12 mouse cellular contexts compared by ENCODE assay signal in genomic region chr19:42256611-42257240, GRCm38 (mm10). TPM values are rescaled to one million over a fixed set of nuclear protein-coding genes. Genes with fewer than 3 reads are reported as not detected.
DNase-seq lines count a peak whose midpoint lies in the region; ATAC-seq and TF ChIP-seq lines count a peak whose summit lies in the region.
"Had no signal": no experiment of that assay in that cellular context is flagged by ENCODE, and none has a peak within 500 bp of the region (broad histone marks: within the 10 kb centered on the region; RNA-seq: fewer than 3 reads in every experiment).

No protein-coding gene starts in this region.

- no peak overlapping the region for H3K9ac ChIP-seq in neural tube, embryonic 11.5 days (ENCODE audit: low read length)
- peak overlapping the region; percentile 86 for H3K9ac ChIP-seq in midbrain, embryonic 14.5 days (replicated peaks; ENCODE audit: low read length)
- no peak overlapping the region for H3K9ac ChIP-seq in lung, postnatal 0 days (replicated peaks; ENCODE audit: low read depth)
- H3K9ac ChIP-seq: liver, embryonic 14.5 days; stomach, embryonic 15.5 days had no signal

- no peak overlapping the region; the same call in 1 of the 2 replicates for H3K4me2 ChIP-seq in neural tube, embryonic 11.5 days (ENCODE audit: low read depth)
- H3K4me2 ChIP-seq in midbrain, embryonic 14.5 days (ENCODE audit: low read length), result peak overlapping the region; percentile 66
- H3K4me2 ChIP-seq in lung, postnatal 0 days (replicated peaks; ENCODE audit: low read depth, low read length), result no peak overlapping the region
- H3K4me2 ChIP-seq: stomach, embryonic 15.5 days had no signal

- no peak overlapping the region for H3K4me3 ChIP-seq in neural tube, embryonic 11.5 days (ENCODE audit: low read depth, low read length)
- H3K4me3 ChIP-seq in midbrain, embryonic 14.5 days (replicated peaks; ENCODE audit: low read depth, low read length), result peak overlapping the region; percentile 62
- H3K4me3 ChIP-seq in gastrocnemius, adult 2 months, result no peak overlapping the region
- no peak overlapping the region for H3K4me3 ChIP-seq in lung, postnatal 0 days (ENCODE audit: low read depth, low read length)
- H3K4me3 ChIP-seq: myocyte had no signal

- peaks cover 5% of the 10 kb centered on the region for H3K27me3 ChIP-seq in neural tube, embryonic 11.5 days (ENCODE audit: control insufficient read depth, insufficient read depth, low read length)
- no peaks in the 10 kb centered on the region for H3K27me3 ChIP-seq in midbrain, embryonic 14.5 days (ENCODE audit: control insufficient read depth, insufficient read depth, low read length)
- peaks cover 6% of the 10 kb centered on the region for H3K27me3 ChIP-seq in lung, postnatal 0 days (replicated peaks; ENCODE audit: insufficient read depth, low read length)

- H3K27ac ChIP-seq in neural tube, embryonic 11.5 days (ENCODE audit: low read depth, low read length), result no peak overlapping the region
- peak overlapping the region; percentile 85 for H3K27ac ChIP-seq in midbrain, embryonic 14.5 days (replicated peaks; ENCODE audit: low read depth, low read length)
- no peak overlapping the region for H3K27ac ChIP-seq in gastrocnemius, adult 2 months
- H3K27ac ChIP-seq in lung, postnatal 0 days (ENCODE audit: low read length), result no peak overlapping the region
- H3K27ac ChIP-seq: liver, embryonic 14.5 days; stomach, embryonic 15.5 days had no signal

- no peaks in the 10 kb centered on the region for H3K36me3 ChIP-seq in neural tube, embryonic 11.5 days (ENCODE audit: control insufficient read depth, insufficient read depth, low read length)
- no peaks in the 10 kb centered on the region for H3K36me3 ChIP-seq in midbrain, embryonic 14.5 days (ENCODE audit: control insufficient read depth, insufficient read depth, low read length)
- no peaks in the 10 kb centered on the region for H3K36me3 ChIP-seq in lung, postnatal 0 days (ENCODE audit: insufficient read depth, low read length)
- H3K36me3 ChIP-seq: stomach, embryonic 15.5 days had no signal

- no peaks in the 10 kb centered on the region for H3K4me1 ChIP-seq in neural tube, embryonic 11.5 days (ENCODE audit: control insufficient read depth, insufficient read depth, low read length)
- peaks cover 15% of the 10 kb centered on the region for H3K4me1 ChIP-seq in midbrain, embryonic 14.5 days (ENCODE audit: control insufficient read depth, insufficient read depth, low read length)
- H3K4me1 ChIP-seq in lung, postnatal 0 days (ENCODE audit: insufficient read depth, low read depth, low read length), result no peaks in the 10 kb centered on the region
- H3K4me1 ChIP-seq: stomach, embryonic 15.5 days had no signal

- no peak for TF ChIP-seq EP300 in lung, postnatal 0 days (IDR thresholded peaks at IDR 0.05)

- no peak for ATAC-seq in neural tube, embryonic 11.5 days (ENCODE audit: insufficient read depth, low FRiP score, low TSS enrichment)
- ATAC-seq in midbrain, embryonic 14.5 days (ENCODE audit: low FRiP score, low TSS enrichment), result no peak
- no peak for ATAC-seq in lung, postnatal 0 days

- DNase-seq in neural tube, embryonic 11.5 days (ENCODE audit: low spot score), result peak; percentile 8
- DNase-seq in neural tube, embryonic 10.5 days (ENCODE audit: extremely low spot score, low spot score), result no peak
- peak; percentile 48 to 55 for DNase-seq in frontal cortex, postnatal 36 days (ENCODE audit: low spot score in 2 of 2)
- DNase-seq in midbrain, embryonic 14.5 days, result peak; percentile 71
- DNase-seq in gastrocnemius, adult 2 months, result no peak
- DNase-seq in lung, postnatal 0 days (ENCODE audit: low spot score), result no peak
- no peak for DNase-seq in spleen, adult 18-20 months
- DNase-seq in heart, postnatal 10 days, result no peak

- TF ChIP-seq CTCF in gastrocnemius, adult 2 months (IDR thresholded peaks at IDR 0.05), result no peak
- TF ChIP-seq CTCF in lung, postnatal 0 days (IDR thresholded peaks at IDR 0.05), result no peak

- no peaks in the 10 kb centered on the region for H3K9me3 ChIP-seq in neural tube, embryonic 11.5 days (ENCODE audit: control insufficient read depth, low read length)
- H3K9me3 ChIP-seq in midbrain, embryonic 14.5 days (ENCODE audit: control insufficient read depth, low read length), result no peaks in the 10 kb centered on the region
- H3K9me3 ChIP-seq in lung, postnatal 0 days (ENCODE audit: low read length), result no peaks in the 10 kb centered on the region
- H3K9me3 ChIP-seq: stomach, embryonic 15.5 days had no signal

- intact Hi-C loops in gastrocnemius, adult 2 months (cut with DNase I), result no loop called here
- intact Hi-C loops in heart, postnatal 10 days (cut with DNase I), result no loop called here

- 85% methylated on average over 12 of the region's 12 CpGs for WGBS in neural tube, embryonic 11.5 days
- 50% methylated on average over 12 of the region's 12 CpGs for WGBS in midbrain, embryonic 14.5 days
- WGBS in lung, postnatal 0 days, result 79% methylated on average over 12 of the region's 12 CpGs

RNA-seq across cellular contexts. Expression of gene Golga7b, which starts 9.4 kb away (rescaled TPM):
- polyA plus RNA-seq in neural tube, embryonic 11.5 days (2014; fragmentation: Nextera tagmentation; extraction: Ambion mirVana), result 5.5 and 6.1 TPM in 2 replicates
- polyA plus RNA-seq in midbrain, embryonic 14.5 days (2014; fragmentation: Nextera tagmentation; extraction: Ambion mirVana), result 34.1 and 42.2 TPM in 2 replicates
- total RNA-seq in gastrocnemius, adult 2 months (2021), result 1 to 10 TPM; 2.3 to 2.4 TPM
- 0.06 TPM in 1 of 2 replicates, not detected in the other for polyA plus RNA-seq in lung, postnatal 0 days (2015; fragmentation: Nextera tagmentation; extraction: Ambion mirVana)
- under 1 TPM; 0.29 to 0.30 TPM for total RNA-seq in heart, postnatal 10 days (2021)
- polyA plus RNA-seq: liver, embryonic 14.5 days had no signal

RNA-seq across cellular contexts. Expression of gene Sfrp5, which starts 54.7 kb away (rescaled TPM):
- polyA plus RNA-seq in neural tube, embryonic 11.5 days (2014; fragmentation: Nextera tagmentation; extraction: Ambion mirVana), result 3.3 and 4.1 TPM in 2 replicates
- polyA plus RNA-seq in midbrain, embryonic 14.5 days (2014; fragmentation: Nextera tagmentation; extraction: Ambion mirVana), result 0.68 and 0.82 TPM in 2 replicates
- total RNA-seq in gastrocnemius, adult 2 months (2021), result 1 to 10 TPM; 4.2 to 5.6 TPM
- polyA plus RNA-seq in lung, postnatal 0 days (2015; fragmentation: Nextera tagmentation; extraction: Ambion mirVana), result 0.18 TPM in 1 of 2 replicates, not detected in the other
- 1 to 10 TPM; 1.0 to 2.3 TPM for total RNA-seq in heart, postnatal 10 days (2021)
- total RNA-seq: CH12.LX had no signal

Comparison
In these comparisons a context has a peak if more than half of its experiments do, and no peak if none do; other contexts are left out.
1. DNase-seq: peak in neural tube, embryonic 11.5 days (single experiment), frontal cortex, postnatal 36 days (2 of 2) and midbrain, embryonic 14.5 days (single experiment); none in neural tube, embryonic 10.5 days (single experiment), gastrocnemius, adult 2 months (single experiment), lung, postnatal 0 days (single experiment), spleen, adult 18-20 months (0 of 2) and heart, postnatal 10 days (0 of 2).